Mouse (Mus musculus) embryo, embryonic 11.5 days (tissue): ENCODE data around the gene Acads.
A peak's percentile ranks its signal among the peaks of the same experiment; 100 is the strongest.
"Not testable (repeated sequence)": the region's sequence is repeated elsewhere in the genome, so short reads cannot be mapped to it uniquely, and the experiment has no call there.

Experiments
- DNase-seq: peaks from one replicate; pipeline ENCODE4 v3.0.0-alpha.2; 2012; ENCODE audit warnings: low read depth, low spot score

Gene Acads

DNA sequence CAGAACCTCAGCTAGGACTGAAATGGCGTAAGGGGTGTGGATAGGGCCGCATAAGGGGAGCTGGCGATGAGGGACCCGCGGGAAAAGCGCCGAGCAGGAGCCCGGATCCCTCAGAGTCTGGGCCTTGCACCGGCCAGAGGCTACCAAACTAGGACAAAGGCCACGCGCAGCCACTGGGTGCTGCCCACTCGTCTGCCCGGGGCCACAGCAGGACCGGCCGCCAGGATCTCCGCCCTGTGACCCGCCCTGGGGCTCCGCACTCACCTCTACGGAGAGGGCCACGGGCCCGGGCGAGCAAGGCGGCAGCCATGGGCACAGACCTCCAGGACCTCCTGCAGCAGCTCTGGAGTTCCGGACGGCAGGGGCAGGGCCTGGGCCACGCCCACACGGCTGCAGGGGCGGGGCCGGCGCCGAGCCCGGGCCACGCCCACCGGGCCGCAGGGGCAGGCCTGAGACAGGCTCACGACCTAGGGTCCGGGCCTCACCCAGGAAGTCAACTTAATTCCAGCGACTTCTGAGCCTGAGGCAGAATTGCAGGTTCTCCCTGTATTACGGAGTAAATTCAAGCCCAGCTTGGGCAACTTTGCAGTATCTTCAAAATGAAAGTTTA is at the start of gene Acads:
Gene Acads (minus strand): TSS at position 386 of the 610 bp plus-strand sequence.
- peak; percentile 59 for DNase-seq

DNA sequence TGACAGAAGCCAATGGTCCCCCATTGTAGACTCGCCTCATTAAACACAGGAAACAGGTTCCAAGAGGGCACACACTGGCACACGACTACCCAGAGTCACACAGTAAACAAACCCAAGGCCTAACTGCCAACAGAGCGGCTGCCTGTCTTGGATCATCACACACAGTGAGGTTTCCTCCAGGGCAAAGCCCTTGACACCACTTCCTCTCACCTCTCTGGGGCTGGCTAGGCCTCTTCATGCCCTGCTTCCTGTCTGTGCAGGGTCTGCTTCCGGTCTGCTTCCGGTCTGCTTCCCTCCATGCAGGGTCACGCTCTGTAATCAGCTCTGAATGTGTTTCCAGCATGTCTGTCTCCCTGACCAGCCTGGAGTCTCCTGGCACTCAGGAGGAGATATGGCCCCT is 48.2 kb upstream of the Acads start:
- no peak for DNase-seq

DNA sequence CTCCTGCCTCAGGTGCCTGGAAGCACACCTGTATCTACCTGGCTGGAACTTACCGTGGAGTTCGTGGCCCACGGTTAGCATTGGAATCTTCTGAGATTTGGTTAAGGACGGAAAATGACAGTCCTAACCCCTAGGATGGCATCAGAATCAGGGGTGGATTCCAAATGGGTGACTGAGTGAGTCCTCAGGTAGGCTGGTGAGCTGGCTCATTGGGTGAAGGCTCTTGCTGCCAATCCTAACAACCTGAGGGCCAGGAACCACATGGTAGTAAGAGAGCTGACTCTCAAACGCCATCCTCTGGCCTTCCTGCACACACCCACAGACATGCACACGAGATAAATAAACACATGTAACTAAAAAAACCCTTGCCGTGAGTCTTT is 47.7 kb upstream of the Acads start:
- DNase-seq = no peak

DNA sequence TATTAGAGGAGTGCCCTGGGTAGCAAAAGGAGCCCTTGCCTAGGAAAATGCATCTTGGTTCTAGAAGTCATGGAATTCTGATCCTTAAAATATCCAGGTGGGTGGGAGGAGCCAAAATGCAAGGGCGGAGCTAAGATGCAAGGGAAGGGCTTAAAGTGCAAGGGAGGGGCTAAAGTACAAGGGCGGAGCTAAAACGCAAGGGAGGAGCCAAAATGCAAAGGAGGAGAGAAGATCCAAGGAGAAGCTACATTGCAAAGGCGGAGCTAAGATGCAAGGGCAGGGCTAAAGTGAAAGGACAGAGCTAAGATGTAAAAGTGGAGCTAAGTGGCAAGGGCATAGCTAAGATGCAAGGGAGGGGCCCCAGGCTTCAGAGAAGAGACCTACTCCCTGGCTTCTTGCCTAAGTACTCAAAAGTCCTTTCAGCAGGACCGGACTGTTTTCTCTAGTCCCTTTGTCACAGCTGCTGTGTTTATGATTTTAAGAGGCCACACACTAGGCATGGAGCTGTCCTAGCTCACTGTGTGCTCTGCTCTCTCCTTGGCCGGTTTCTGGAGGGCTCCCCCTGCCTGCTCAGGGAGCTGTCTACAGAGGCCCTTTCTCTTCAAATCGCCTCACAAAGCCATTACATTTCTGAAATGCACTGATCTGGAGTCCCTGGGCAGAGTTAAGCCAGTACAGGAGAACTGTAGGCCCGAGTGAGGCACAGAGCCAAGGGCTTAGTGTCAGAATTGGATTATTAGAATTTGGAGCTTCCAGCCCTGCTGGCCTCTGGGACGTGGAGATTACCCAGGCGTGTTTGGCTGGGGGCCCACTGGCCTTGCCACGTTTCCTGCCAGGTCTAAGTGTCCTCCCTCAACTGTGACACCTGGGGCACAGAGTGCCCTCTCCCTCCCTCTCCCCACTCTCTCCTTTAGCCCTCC is 47.0 kb upstream of the Acads start:
- no peak for DNase-seq

DNA sequence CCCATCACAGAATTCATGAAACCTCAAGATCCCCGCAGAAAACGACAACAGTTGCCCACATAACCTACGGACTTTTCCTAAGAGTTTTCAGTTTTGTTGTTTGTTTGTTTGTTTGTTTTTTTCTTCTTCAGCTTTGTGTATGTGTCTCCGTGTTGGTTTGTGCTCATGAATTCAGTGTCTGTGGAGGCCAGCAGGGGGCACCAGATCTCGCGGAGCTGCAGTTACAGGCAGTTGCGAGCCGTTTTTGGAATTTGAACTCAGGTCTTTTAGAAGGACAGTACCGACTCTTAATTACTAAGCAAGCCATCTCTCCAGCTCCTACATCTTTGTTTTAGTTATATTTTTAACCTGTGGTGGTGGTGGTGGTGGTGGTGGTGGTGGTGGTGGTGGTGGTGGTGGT is 46.2 kb upstream of the Acads start:
- DNase-seq = no peak

DNA sequence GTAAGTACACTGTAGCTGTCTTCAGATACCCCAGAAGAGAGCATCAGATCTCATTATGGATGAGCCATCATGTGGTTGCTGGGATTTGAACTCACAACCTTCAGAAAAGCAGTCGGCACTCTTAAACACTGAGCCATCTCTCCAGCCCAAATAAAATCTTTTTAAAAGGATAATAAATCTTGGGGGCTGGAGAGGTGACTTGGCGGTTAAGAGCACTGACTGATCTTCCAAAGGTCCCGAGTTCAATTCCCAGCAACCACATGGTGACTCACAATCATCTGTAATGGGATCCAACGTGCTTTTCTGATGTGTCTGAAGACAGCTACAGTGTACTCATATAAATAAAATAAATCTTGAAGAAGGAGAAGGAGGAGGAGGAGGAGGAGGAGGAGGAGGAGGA is 45.3 kb upstream of the Acads start:
- not testable (repeated sequence) for DNase-seq

DNA sequence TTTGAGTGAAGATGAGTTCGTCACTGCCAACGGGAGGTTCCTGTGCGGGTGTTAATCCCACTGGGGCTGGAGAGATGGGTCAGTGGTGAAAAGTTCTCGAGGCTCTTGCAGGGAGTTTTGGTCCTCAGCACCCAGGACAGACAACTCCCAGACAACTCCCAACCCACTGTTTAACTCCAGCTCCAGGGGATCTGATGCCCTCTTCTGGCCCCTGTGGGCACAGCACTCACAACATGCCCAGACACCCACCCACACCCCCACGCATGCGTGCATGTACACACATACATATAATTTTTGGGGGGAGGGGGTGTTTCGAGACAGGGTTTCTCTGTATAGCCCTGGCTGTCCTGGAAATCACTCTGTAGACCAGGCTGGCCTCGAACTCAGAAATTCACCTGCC is 44.4 kb upstream of the Acads start:
- DNase-seq = no peak

DNA sequence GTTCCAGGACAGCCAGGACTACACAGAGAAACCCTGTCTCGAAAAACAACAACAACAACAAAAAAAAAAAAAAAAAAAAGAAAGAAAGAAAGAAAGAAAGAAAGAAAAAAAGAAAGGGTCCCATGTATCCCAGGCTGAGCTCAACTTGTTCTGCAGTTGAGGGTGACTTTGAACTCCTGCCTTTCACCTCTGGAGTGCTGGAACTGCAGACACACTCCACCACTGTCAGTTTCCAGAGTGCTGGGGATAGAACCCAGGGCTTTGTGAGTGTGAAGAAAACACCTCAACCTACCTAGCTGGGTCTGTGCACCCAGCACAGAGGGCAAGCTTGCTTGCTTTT is 42.8 kb upstream of the Acads start:
- DNase-seq = not testable (repeated sequence)

DNA sequence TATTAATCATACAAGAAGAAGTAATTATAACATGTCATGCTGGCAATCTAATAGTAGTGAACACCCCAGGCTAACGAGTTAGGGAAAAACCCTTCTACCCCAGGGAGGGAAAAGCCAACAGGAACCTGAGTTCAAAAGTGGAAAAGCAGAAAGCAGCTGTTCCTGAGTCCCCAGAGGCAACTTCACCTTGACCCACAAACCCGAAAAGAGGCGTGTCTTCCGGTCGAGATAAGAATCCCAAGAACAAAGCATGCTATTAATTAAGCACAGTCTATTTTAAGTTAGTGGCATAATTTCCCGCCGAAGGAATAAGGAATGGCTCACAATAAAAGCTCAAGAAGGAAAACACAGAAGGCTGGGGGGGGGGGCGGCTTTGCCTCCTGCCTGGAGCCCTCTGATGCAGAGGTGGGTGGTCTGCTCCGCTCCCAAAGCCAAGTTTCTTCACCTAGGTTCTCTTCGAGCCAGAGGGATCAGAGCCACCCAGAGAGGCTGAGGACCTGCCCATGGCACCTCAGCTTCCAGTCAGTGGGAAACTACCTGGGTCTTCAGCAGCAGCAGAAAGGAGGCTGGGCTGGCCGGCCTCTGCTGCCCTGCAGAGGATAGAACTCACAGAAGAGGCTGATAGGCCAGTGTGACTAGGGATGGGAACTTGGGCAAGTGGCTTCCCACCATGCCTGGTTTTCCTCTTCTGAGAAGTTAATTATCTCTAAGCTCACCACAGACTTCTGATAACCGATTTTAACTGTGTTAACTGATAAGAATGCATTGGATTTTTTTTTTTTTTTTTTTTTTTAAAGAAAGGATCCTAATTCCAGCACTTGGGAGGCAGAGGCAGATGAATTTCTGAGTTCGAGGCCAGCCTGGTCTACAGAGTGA is 42.2 kb upstream of the Acads start:
- no peak for DNase-seq

DNA sequence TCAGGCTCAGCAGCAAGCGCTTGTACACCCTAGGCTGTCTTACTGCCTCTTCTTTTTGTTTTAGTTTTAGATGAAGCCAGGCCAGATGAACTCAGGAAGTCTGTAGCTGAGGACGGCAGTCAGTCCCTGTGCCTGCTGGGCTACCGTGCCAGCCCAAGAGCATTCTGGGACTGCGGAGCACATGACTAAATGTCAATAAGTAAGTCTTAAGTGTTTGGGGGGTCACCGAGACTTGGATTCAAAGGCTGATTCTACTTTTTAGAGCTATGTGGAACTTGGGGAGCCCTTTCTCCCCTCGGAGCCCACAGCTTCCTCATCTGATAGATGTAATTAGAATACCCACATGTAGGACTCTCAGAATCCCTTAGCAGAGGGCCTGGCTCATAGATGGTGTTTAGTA is 41.5 kb upstream of the Acads start:
- DNase-seq = no peak

DNA sequence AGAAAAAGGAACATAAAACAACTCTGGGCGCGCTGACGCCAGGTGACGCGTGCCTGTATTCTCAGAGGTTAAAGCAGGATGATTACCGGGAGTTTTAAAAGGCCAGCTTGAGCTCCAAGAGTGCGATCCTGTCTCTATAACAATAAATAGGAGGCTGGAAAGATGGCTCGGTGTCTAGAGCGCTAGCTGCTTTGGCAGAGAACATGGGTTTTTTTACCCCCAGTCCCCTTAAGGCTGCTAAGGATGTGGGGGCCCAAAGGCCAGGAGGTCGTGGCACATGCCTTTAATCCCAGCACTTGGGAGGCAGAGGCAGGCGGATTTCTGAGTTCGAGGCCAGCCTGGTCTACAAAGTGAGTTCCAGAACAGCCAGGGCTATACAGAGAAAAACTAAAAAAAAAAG is 40.0 kb upstream of the Acads start:
- no peak for DNase-seq

DNA sequence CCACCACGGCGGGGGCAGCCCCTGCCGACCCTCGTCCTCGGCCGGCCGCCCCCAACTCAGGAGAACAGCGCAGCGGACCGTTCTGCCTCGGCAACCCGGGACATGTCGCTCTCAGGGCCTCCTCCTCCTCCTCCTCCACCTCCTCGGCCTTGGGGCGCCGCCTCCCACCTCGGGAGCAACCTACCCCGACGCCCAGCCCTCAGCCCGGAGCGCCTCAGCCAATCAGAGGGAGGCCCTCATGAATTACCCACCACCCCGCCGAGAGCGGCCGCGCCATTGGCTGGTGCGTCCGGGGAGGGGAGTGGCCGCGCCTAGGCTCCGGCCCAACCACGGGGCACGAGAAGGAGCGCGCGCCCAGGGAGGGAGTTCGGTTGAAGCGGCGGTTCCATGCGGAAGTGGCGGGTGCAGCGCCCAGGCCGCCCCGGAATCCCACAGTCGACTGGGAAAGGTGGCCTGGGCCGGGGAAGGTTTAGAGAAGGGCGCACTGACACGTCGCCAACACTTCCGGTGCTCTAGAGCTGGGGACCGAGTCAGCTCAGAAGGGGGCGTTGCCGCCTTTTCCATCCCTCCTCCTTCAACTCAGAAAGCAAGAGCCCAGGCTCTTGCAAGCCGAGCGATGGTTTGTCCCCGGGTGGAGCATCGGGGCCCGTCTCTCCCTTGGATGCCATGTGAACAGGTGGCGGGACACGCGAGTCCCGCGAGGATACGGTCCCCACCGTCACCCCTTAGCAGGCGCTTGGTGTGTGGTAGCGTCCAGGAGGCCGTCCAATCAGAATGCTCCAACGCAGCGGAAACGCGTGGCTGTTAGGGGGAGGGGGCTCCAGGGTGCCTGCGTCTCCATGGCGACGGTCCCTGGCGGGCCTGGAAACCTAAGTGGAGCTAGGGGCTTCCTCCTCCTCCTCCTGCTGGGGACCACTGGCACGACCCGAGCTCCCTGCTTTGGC is 39.2 kb upstream of the Acads start, which contains the start of gene Mlec:
Gene Mlec (minus strand): TSS at position 140 of the 944 bp plus-strand sequence.
- DNase-seq = peak; percentile 97

DNA sequence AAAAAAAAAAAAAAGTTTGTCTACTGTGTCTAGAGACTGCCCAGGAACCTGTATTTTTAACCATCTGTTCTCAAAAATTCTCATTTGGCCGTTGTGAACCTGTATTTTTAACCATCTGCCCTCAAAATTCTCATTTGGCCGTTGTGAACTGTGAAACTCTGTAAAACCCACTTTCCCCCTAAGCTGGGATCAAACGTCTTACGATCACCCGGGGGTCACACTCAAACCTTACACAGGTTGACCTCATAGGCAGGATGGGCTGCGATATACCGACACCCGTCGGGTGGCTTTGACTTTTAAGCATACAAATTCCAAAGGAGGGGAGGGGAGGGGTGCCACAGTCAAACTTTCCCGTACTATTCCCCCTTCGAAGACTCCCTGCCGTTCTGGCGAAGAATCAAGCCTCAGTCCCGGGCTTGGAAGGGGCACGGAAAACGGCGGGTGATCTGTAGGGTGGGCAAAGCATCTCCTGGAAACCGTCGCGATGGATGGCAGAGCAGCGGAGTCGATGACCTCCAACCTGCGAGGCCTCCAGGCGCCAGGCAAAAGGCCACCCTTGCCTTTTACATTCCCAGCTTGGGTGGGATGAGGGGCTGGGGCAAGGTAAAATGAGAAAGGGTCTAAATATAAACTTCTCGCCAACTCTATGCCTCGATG is 37.9 kb upstream of the Acads start:
- DNase-seq = no peak

DNA sequence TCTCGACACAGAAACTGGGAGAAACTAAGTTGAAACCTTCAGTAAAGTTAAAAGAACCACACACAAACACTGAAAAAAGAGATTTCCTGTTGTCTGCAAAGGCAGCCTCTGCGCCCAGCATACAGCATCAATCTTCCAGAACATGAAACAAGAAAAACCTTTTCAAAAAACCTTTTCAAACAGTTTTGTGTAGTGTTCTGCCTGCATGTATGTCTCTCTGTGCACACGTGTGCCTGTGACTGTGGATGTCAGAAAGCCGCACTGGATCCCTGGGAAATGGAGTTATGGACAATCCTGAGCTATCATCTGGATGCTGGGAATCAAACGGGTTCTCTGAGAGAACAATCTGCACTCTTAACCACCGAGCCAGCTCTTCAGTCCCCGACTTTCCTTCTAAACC is 37.3 kb upstream of the Acads start:
- DNase-seq = no peak

DNA sequence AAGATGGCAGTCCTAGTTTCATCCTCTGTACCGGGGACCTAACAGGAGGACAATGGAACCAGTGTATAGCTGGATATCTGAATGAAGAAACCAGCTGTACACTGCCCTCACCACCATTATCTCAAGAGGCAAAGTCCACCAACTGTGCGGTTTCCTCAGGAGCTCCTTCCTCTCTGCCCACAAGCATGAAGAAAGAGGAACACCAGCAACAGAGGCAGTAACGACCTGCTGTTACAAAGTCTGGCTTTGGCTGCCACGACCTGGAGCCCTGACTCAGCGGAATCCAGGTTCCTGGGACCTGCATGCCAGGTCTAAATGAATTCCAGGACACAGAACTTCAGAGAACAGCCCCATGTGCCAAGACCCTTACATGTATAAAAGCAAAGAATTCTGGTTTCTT is 36.7 kb upstream of the Acads start:
- DNase-seq = no peak

DNA sequence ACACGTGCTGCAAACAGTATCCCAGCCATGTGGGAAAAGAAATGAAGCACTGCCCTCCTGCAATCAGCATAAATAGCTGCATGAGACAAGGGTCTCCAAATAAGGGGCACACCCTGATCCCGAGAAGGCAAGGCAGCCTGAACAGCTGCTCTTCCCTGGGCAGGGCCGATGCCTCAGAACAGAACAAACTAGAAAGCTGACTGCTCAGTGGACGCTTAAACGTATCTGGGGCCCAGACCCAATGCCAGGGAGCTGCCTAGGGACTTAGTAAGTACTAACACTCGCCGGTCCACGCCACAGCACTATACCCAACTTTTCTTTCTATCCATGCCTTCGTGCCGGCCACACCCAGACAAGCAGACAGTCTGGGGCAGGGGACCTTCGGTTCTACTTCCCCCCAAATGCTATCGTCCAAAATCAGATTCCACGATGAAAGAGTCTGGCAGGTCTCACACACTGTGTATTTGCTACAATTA is 36.0 kb upstream of the Acads start:
- no peak for DNase-seq

DNA sequence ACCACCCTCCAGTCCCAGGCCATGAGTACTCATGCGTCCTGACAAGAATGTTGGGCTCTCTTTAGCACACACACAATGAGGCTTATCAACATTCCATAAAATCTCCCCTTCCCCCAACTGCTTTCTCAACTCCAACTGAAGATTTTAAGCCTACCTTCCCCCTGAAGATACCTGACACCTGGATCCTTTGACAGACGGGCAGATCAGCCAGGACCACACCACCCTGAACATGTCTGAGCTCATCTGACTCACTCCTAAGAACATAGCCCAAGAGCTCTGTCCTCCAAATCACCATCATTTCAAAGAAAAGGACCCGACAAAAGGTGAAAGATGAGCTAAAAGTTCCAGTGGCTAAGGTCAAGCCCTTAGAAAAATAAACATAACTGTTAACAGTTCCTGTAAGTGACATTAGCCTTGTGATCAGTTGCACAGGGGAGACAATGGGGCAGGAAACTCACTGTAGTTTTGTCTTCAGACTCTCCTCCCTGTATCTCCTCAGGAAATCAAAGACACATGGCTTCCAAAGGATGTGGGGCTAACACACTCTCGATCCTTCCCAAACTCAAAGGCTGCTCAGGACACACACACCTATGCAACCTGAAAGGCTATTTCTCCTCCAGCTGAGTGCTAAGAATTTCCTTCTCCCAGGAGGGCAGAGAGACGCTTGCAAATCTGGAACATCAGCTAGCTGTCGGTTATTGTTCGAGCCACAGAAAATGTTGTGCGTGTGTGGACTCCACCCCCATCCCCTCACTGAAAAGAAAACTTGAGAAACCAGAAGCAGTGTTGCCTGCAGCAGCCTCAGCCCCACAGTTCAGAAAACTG is 33.2 kb upstream of the Acads start:
- DNase-seq = no peak

DNA sequence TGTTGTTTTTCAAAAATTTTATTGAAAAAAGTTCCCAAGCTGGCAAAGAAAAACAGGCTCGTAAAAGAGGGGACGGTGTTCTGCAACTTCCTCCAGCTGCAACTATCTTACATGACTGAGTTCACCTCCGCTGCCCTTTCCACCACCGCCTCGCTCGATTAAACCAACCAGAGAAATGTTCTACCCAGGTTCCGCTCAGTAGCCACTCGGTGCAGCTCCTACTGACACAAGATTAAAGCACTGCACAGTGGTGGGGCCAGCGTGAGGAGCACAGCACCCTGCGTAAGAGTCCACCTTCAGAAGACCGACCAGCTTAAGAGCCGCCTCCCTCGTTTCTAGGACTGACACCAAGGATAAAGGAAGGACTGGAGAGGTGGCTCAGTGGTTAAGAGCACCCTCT is 32.3 kb upstream of the Acads start:
- no peak for DNase-seq

DNA sequence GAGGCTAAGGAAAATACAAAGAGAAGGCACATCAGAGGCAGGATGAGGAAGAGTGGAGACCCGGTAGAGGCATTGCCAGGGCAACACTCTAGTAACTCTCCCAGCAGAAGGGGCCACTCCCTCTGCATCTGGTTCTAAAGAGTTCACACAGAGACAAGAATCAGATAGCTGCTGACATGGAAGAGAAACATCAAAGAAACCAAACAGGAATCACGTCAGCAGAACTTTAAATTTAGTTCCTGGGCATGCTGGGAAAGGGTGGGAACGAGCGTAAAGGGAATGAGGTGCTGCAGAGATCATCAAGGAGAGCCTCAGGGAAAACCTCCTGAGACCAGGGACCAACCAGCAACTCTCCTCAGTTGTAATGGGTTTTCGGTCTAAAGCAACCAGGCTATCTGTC is 31.8 kb upstream of the Acads start:
- no peak for DNase-seq
